In genomic region chr6:28628408-28628807, GRCm38 (mm10) we compare ENCODE assay signal across 13 mouse cellular contexts.
A peak's percentile ranks its signal among the peaks of the same experiment; 100 is the strongest.
DNase-seq lines count a peak whose midpoint lies in the region; ATAC-seq and TF ChIP-seq lines count a peak whose summit lies in the region.
"Had no signal": no experiment of that assay in that cellular context is flagged by ENCODE, and none has a peak within 500 bp of the region (broad histone marks: within the 10 kb centered on the region; RNA-seq: fewer than 3 reads in every experiment).

No protein-coding gene starts in this region.

- H3K4me1 ChIP-seq in embryonic facial prominence, embryonic 14.5 days (ENCODE audit: control insufficient read depth, insufficient read depth, low read length) = 0 out of 2 replicates have a peak, but pooled peaks cover 4% of the 10 kb centered on the region
- 0 out of 2 replicates have a peak, but pooled peaks cover 2% of the 10 kb centered on the region for H3K4me1 ChIP-seq in intestine, embryonic 16.5 days (ENCODE audit: control insufficient read depth, insufficient read depth, low read length)
- peaks cover 8% of the 10 kb centered on the region for H3K4me1 ChIP-seq in midbrain, embryonic 14.5 days (ENCODE audit: control insufficient read depth, insufficient read depth, low read length)

- intact Hi-C loops in gastrocnemius, adult 2 months (cut with DNase I) = no loop called here

- peak; percentile 60 for DNase-seq in Muller cell, postnatal 12 days (ENCODE audit: inconsistent ontology term)
- DNase-seq in embryonic facial prominence, embryonic 14.5 days (ENCODE audit: low spot score) = no peak
- peak; percentile 59 for DNase-seq in midbrain, embryonic 14.5 days
- DNase-seq in layer of hippocampus, postnatal 14 days (ENCODE audit: low spot score in 2 of 2) = no peak
- DNase-seq in ovary, postnatal 14 days (ENCODE audit: low spot score) = no peak
- DNase-seq in gastrocnemius, adult 2 months = no peak
- DNase-seq: kidney, postnatal 36 days had no signal

- H3K36me3 ChIP-seq in embryonic facial prominence, embryonic 14.5 days (ENCODE audit: control insufficient read depth, insufficient read depth, low read length) = peaks cover 16% of the 10 kb centered on the region
- H3K36me3 ChIP-seq in intestine, embryonic 16.5 days (ENCODE audit: control insufficient read depth, insufficient read depth, low read length) = peaks cover 4% of the 10 kb centered on the region; the same call in 1 of the 2 replicates
- no peaks in the 10 kb centered on the region for H3K36me3 ChIP-seq in midbrain, embryonic 14.5 days (ENCODE audit: control insufficient read depth, insufficient read depth, low read length)

- H3K4me3 ChIP-seq in embryonic facial prominence, embryonic 14.5 days (ENCODE audit: low read depth, low read length) = no peak overlapping the region
- no peak overlapping the region for H3K4me3 ChIP-seq in intestine, embryonic 16.5 days (ENCODE audit: low read length)
- no peak overlapping the region for H3K4me3 ChIP-seq in midbrain, embryonic 14.5 days (replicated peaks; ENCODE audit: low read depth, low read length)
- no peak overlapping the region for H3K4me3 ChIP-seq in gastrocnemius, adult 2 months
- H3K4me3 ChIP-seq: embryonic facial prominence, embryonic 12.5 days; heart, embryonic 10.5 days; limb, embryonic 15.5 days had no signal

- H3K9me3 ChIP-seq in embryonic facial prominence, embryonic 14.5 days (ENCODE audit: control insufficient read depth, low read length) = no peaks in the 10 kb centered on the region
- H3K9me3 ChIP-seq in intestine, embryonic 16.5 days (ENCODE audit: control insufficient read depth, low read length) = no peaks in the 10 kb centered on the region
- no peaks in the 10 kb centered on the region for H3K9me3 ChIP-seq in midbrain, embryonic 14.5 days (ENCODE audit: control insufficient read depth, low read length)
- H3K9me3 ChIP-seq: embryonic facial prominence, embryonic 12.5 days; G1E; heart, embryonic 10.5 days; limb, embryonic 15.5 days had no signal

- no peak overlapping the region for H3K4me2 ChIP-seq in embryonic facial prominence, embryonic 14.5 days (ENCODE audit: low read depth, low read length)
- H3K4me2 ChIP-seq in intestine, embryonic 16.5 days (ENCODE audit: low read depth, low read length) = no peak overlapping the region
- H3K4me2 ChIP-seq in midbrain, embryonic 14.5 days (ENCODE audit: low read length) = no peak overlapping the region
- H3K4me2 ChIP-seq: embryonic facial prominence, embryonic 12.5 days; limb, embryonic 15.5 days had no signal

- no peak overlapping the region for H3K27ac ChIP-seq in embryonic facial prominence, embryonic 14.5 days (replicated peaks; ENCODE audit: low read depth, low read length)
- H3K27ac ChIP-seq in intestine, embryonic 16.5 days (ENCODE audit: low read length) = no peak overlapping the region
- H3K27ac ChIP-seq in midbrain, embryonic 14.5 days (replicated peaks; ENCODE audit: low read depth, low read length) = peak overlapping the region; percentile 21
- H3K27ac ChIP-seq in gastrocnemius, adult 2 months = no peak overlapping the region
- H3K27ac ChIP-seq: embryonic facial prominence, embryonic 12.5 days; heart, embryonic 10.5 days; limb, embryonic 15.5 days had no signal

- no peak for TF ChIP-seq CTCF in gastrocnemius, adult 2 months (IDR thresholded peaks at IDR 0.05)

- H3K9ac ChIP-seq in embryonic facial prominence, embryonic 14.5 days (ENCODE audit: low read depth, low read length) = no peak overlapping the region
- H3K9ac ChIP-seq in intestine, embryonic 16.5 days (ENCODE audit: low read depth, low read length) = no peak overlapping the region
- H3K9ac ChIP-seq in midbrain, embryonic 14.5 days (replicated peaks; ENCODE audit: low read length) = no peak overlapping the region
- H3K9ac ChIP-seq: embryonic facial prominence, embryonic 12.5 days; limb, embryonic 15.5 days had no signal

- 61% methylated on average over 1 of the region's 1 CpGs for whole genome bisulfite sequencing in embryonic facial prominence, embryonic 14.5 days
- WGBS in intestine, embryonic 16.5 days = 71% methylated on average over 1 of the region's 1 CpGs
- WGBS in midbrain, embryonic 14.5 days = 24% methylated on average over 1 of the region's 1 CpGs

- no peaks in the 10 kb centered on the region for H3K27me3 ChIP-seq in embryonic facial prominence, embryonic 14.5 days (replicated peaks; ENCODE audit: control insufficient read depth, insufficient read depth, low read length)
- no peaks in the 10 kb centered on the region for H3K27me3 ChIP-seq in intestine, embryonic 16.5 days (replicated peaks; ENCODE audit: control insufficient read depth, insufficient read depth, low read length)
- no peaks in the 10 kb centered on the region for H3K27me3 ChIP-seq in midbrain, embryonic 14.5 days (ENCODE audit: control insufficient read depth, insufficient read depth, low read length)
- H3K27me3 ChIP-seq: embryonic facial prominence, embryonic 12.5 days; limb, embryonic 15.5 days had no signal

- ATAC-seq in embryonic facial prominence, embryonic 14.5 days (ENCODE audit: low read depth) = peak; percentile 62
- ATAC-seq in intestine, embryonic 16.5 days = peak; percentile 48
- peak; percentile 76 for ATAC-seq in midbrain, embryonic 14.5 days (ENCODE audit: low FRiP score, low TSS enrichment)
- ATAC-seq in cerebellum, adult (ENCODE audit: insufficient number of reproducible peaks, low FRiP score, low TSS enrichment) = no peak

Comparison
In these comparisons a context has a peak if more than half of its experiments do, and no peak if none do; other contexts are left out.
1. DNase-seq: peak in Muller cell, postnatal 12 days (single experiment) and midbrain, embryonic 14.5 days (single experiment); none in embryonic facial prominence, embryonic 14.5 days (single experiment), layer of hippocampus, postnatal 14 days (0 of 2), ovary, postnatal 14 days (single experiment) and gastrocnemius, adult 2 months (single experiment).